Mouse (Mus musculus): Measurements from ENCODE around the gene Ing3.

DNA sequence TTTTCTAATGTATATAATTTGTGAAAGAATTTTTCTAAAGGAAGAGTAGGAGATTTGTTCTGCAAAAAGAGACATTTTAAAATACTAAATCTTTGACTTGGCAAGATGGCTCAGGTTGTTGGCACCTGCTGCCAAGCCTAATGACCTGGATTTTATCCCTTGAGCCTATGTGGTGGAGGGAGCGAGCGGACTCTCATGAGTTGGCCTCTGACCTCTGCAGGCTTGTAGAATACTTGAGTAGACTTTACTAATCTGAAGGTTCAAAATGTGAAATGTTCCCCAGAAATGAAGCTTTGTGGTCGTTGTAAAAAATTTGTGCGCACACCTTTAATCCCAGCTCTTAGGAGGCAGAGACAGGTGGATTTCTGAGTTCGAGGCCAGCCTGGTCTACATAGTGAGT, 10.5 kb downstream of the Ing3 start:
- TF ChIP-seq GATA1 (IDR thresholded peaks at IDR 0.05; ENCODE audit: borderline replicate concordance, low read length) (no peak), CTCF (IDR thresholded peaks at IDR 0.05; ENCODE audit: low read depth, low read length) (no peak)

Data from G1E (cell line).